Mouse (Mus musculus) CH12.LX (cell line): ENCODE measurements around the gene Smad1.

Experiments
- CTCF ChIP-seq, 2 experiments: IDR thresholded peaks in 1 of 2; conservative IDR thresholded peaks in 1 of 2; 2 replicates each; pipeline ENCODE4 v1.5.1; 2011 to 2012; ENCODE audit warnings: low read depth in 2 of 2, low read length in 2 of 2, improper control_type of control experiment in 1 of 2, inconsistent platforms in 1 of 2, mild to moderate bottlenecking in 1 of 2, moderate library complexity in 1 of 2
- MAFK ChIP-seq: IDR thresholded peaks from 2 replicates; pipeline ENCODE4 v1.6.1; 2011; ENCODE audit warnings: low read length, improper control_type of control experiment; ENCODE audit not compliant: insufficient replicate concordance
- MEF2A ChIP-seq: IDR thresholded peaks from 2 replicates; pipeline ENCODE4 v1.6.1; 2014; ENCODE audit warnings: low read depth, mild to moderate bottlenecking, inconsistent platforms, low read length, improper control_type of control experiment, borderline replicate concordance
- MXI1 ChIP-seq: IDR thresholded peaks from 2 replicates; pipeline ENCODE4 v1.6.1; 2011; ENCODE audit warnings: mild to moderate bottlenecking, low read depth, low read length, improper control_type of control experiment
- NELFE ChIP-seq: IDR thresholded peaks from 2 replicates; pipeline ENCODE4 v1.6.1; 2011; ENCODE audit warnings: low read depth, low read length, improper control_type of control experiment
- NRF1 ChIP-seq: IDR thresholded peaks from 2 replicates; pipeline ENCODE4 v1.6.1; 2014; ENCODE audit warnings: low read depth, mild to moderate bottlenecking, inconsistent platforms, low read length, improper control_type of control experiment, moderate library complexity
- TCF12 ChIP-seq: IDR thresholded peaks from 2 replicates; pipeline ENCODE4 v1.6.1; 2014; ENCODE audit warnings: low read depth, mild to moderate bottlenecking, inconsistent platforms, low read length, improper control_type of control experiment
- ZNF384 ChIP-seq: IDR thresholded peaks from 2 replicates; pipeline ENCODE4 v1.6.1; 2012; ENCODE audit warnings: low read depth, low read length, improper control_type of control experiment, inconsistent platforms

DNA sequence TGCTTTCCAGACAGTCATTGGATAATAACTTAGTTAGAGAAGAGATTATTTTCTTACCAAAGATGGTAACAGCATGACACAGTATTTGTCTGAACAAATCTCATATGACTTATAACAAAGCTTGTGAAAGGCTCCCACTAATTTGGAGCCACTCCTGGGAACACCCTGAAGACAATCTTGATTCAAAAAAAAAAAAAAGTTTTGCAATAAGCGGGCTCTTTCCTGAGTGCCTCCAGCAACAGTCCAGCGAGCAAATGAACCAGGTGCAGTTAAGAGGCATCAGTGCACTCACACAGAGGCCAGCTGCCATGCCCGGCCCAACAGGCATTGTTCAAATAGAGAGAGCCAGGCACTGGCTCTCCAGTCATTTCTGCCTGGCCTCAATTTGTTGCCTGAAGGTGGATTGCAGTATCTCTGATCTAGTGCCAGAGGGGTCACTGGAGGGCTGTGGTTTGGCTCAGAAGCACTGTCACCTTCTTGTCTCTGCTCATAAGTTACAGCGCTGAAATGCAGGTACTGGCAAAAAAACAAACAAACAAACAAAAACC lies 34.7 kb upstream of the Smad1 start:
- TF ChIP-seq TCF12 = no peak
- no peak for TF ChIP-seq MXI1
- no peak for TF ChIP-seq CTCF (conservative IDR thresholded peaks at IDR 0.05 in 1 of 2, IDR thresholded peaks at IDR 0.05 in 1 of 2; ENCODE audit: low read depth in 2 of 2, low read length in 2 of 2)
- TF ChIP-seq MEF2A = no peak
- no peak for TF ChIP-seq ZNF384
- no peak for TF ChIP-seq NRF1
- TF ChIP-seq MAFK = no peak
- TF ChIP-seq NELFE = no peak
